Mouse (Mus musculus) olfactory bulb, adult 2 months (tissue): ENCODE measurements at regions not wholly inside any gene's neighbourhood (a gene's known extent, or its start where the extent isn't known, plus 50 kb on each side); places are given as distances from the start of the nearest gene placed in this dataset.

Experiments
- CTCF ChIP-seq: fragments of 200-500 bp; IDR thresholded peaks from 2 replicates; pipeline ENCODE4 v1.5.1; 2012; ENCODE audit warnings: low read depth, mild to moderate bottlenecking, low read length, moderate library complexity; ENCODE audit not compliant: insufficient read depth
- POLR2A ChIP-seq: fragments of 200-500 bp; IDR thresholded peaks from 2 replicates; pipeline ENCODE4 v1.6.1; 2012; ENCODE audit warnings: mild to moderate bottlenecking, low read depth, low read length, moderate library complexity; ENCODE audit not compliant: insufficient read depth

DNA sequence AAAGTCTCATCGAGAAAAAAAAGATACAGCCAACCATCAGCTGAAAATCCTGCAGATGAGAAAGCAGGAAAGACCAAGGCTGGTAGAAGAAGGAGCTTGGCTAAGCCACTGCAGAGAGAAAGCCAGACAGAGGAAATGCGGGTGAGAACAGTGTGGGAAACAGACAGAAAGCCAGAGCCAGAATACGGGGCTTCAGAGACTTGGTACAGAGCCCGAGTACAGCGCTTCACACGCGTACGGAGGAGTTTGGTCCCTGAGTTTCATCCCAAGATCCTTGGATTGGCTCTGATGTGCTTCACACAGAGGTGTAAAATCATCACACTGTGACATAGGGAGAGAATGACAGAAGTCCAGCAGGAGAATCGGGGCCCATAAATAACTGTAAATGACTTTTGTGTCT, 495.6 kb upstream of the Map3k7 start:
- TF ChIP-seq POLR2A (no peak), CTCF (no peak)
